Comparison of ENCODE assay signal across 8 mouse cellular contexts in genomic region chr4:108579743-108580411, GRCm38 (mm10). TPM values are rescaled to one million over a fixed set of nuclear protein-coding genes. Genes with fewer than 3 reads are reported as not detected.
DNase-seq lines count a peak whose midpoint lies in the region; ATAC-seq lines count a peak whose summit lies in the region.

No protein-coding gene starts in this region.

- peak overlapping the region; percentile 69 for H3K9ac ChIP-seq in kidney, embryonic 14.5 days (ENCODE audit: low read depth, low read length)
- H3K9ac ChIP-seq in midbrain, embryonic 12.5 days (replicated peaks) = peak overlapping the region; percentile 70

- peaks cover 18% of the 10 kb centered on the region for H3K36me3 ChIP-seq in kidney, embryonic 14.5 days (ENCODE audit: control insufficient read depth, insufficient read depth, low read length)
- H3K36me3 ChIP-seq in hindbrain, embryonic 10.5 days = peaks cover 52% of the 10 kb centered on the region
- peaks cover 9% of the 10 kb centered on the region for H3K36me3 ChIP-seq in midbrain, embryonic 12.5 days

- DNase-seq in kidney, postnatal 36 days = no peak
- peak; percentile 26 for DNase-seq in R1 (ENCODE audit: low read depth, low spot score)
- no peak for DNase-seq in hindbrain, embryonic 10.5 days (ENCODE audit: low spot score)
- no peak for DNase-seq in cerebellum, adult 9-10 months
- no peak for DNase-seq in adrenal gland, adult 2 months
- DNase-seq in urinary bladder, adult 2 months (ENCODE audit: low spot score) = no peak

- H3K27me3 ChIP-seq in kidney, embryonic 14.5 days (ENCODE audit: control insufficient read depth, insufficient read depth, low read length) = no peaks in the 10 kb centered on the region
- H3K27me3 ChIP-seq in hindbrain, embryonic 10.5 days (ENCODE audit: insufficient read depth, poor library complexity, severe bottlenecking) = no peaks in the 10 kb centered on the region
- no peaks in the 10 kb centered on the region for H3K27me3 ChIP-seq in midbrain, embryonic 12.5 days

- H3K4me3 ChIP-seq in kidney, embryonic 14.5 days (ENCODE audit: low read length) = peak overlapping the region; percentile 81
- peak overlapping the region; percentile 84 for H3K4me3 ChIP-seq in hindbrain, embryonic 10.5 days
- H3K4me3 ChIP-seq in midbrain, embryonic 12.5 days = peak overlapping the region; percentile 77

- no peak for ATAC-seq in kidney, embryonic 14.5 days (ENCODE audit: low FRiP score, low TSS enrichment)
- ATAC-seq in midbrain, embryonic 12.5 days (ENCODE audit: low FRiP score, low read depth) = no peak

- H3K27ac ChIP-seq in kidney, embryonic 14.5 days (ENCODE audit: low read depth, low read length) = peak overlapping the region; percentile 6
- H3K27ac ChIP-seq in hindbrain, embryonic 10.5 days = peak overlapping the region; percentile 89
- H3K27ac ChIP-seq in midbrain, embryonic 12.5 days (replicated peaks) = peak overlapping the region; percentile 63; the same call in 1 of the 2 replicates

- no peaks in the 10 kb centered on the region for H3K9me3 ChIP-seq in kidney, embryonic 14.5 days (ENCODE audit: control insufficient read depth, low read length)
- no peaks in the 10 kb centered on the region for H3K9me3 ChIP-seq in hindbrain, embryonic 10.5 days
- H3K9me3 ChIP-seq in midbrain, embryonic 12.5 days = no peaks in the 10 kb centered on the region

- H3K4me1 ChIP-seq in kidney, embryonic 14.5 days (ENCODE audit: control insufficient read depth, insufficient read depth, low read length) = peaks cover 3% of the 10 kb centered on the region; the same call in 1 of the 2 replicates
- H3K4me1 ChIP-seq in hindbrain, embryonic 10.5 days (replicated peaks) = peaks cover 31% of the 10 kb centered on the region
- peaks cover 25% of the 10 kb centered on the region for H3K4me1 ChIP-seq in midbrain, embryonic 12.5 days

- WGBS in kidney, embryonic 14.5 days = under 1% methylated on average over 16 of the region's 16 CpGs
- 1% methylated on average over 16 of the region's 16 CpGs for WGBS in hindbrain, embryonic 10.5 days
- WGBS in midbrain, embryonic 12.5 days = under 1% methylated on average over 16 of the region's 16 CpGs

- peak overlapping the region; percentile 69 for H3K4me2 ChIP-seq in kidney, embryonic 14.5 days (replicated peaks; ENCODE audit: low read depth, low read length)
- H3K4me2 ChIP-seq in midbrain, embryonic 12.5 days (replicated peaks) = peak overlapping the region; percentile 95

RNA-seq across cellular contexts. Expression of gene Orc1, which starts 0.7 kb away (rescaled TPM):
- polyA plus RNA-seq in kidney, embryonic 14.5 days (2014; fragmentation: Nextera tagmentation; extraction: Ambion mirVana) = 8.3 and 11.8 TPM in 2 replicates
- polyA plus RNA-seq in hindbrain, embryonic 10.5 days (2016; fragmentation: Nextera tagmentation; extraction: Ambion mirVana) = 14.4 and 22.2 TPM in 2 replicates
- polyA plus RNA-seq in midbrain, embryonic 12.5 days (2016; fragmentation: Nextera tagmentation; extraction: Ambion mirVana) = 10.6 and 11.1 TPM in 2 replicates
- total RNA-seq in adrenal gland, adult 2 months (2021) = under 1 TPM; 0.20 to 0.24 TPM
- polyA plus RNA-seq in adrenal gland, adult 2 months (2012; rRNA removed) = 0.04 TPM in 1 of 2 replicates, not detected in the other
- polyA plus RNA-seq in urinary bladder, adult 2 months (2012; rRNA removed) = 0.27 and 0.34 TPM in 2 replicates

RNA-seq across cellular contexts. Expression of gene Prpf38a, which starts 0.7 kb away (rescaled TPM):
- polyA plus RNA-seq in kidney, embryonic 14.5 days (2014; fragmentation: Nextera tagmentation; extraction: Ambion mirVana) = 96.5 and 111 TPM in 2 replicates
- 101 and 117 TPM in 2 replicates for polyA plus RNA-seq in hindbrain, embryonic 10.5 days (2016; fragmentation: Nextera tagmentation; extraction: Ambion mirVana)
- polyA plus RNA-seq in midbrain, embryonic 12.5 days (2016; fragmentation: Nextera tagmentation; extraction: Ambion mirVana) = 96.0 and 107 TPM in 2 replicates
- 10 to 100 TPM; 26.8 to 28.4 TPM for total RNA-seq in adrenal gland, adult 2 months (2021)
- polyA plus RNA-seq in adrenal gland, adult 2 months (2012; rRNA removed) = 0.66 and 0.99 TPM in 2 replicates
- polyA plus RNA-seq in urinary bladder, adult 2 months (2012; rRNA removed) = 29.1 and 30.9 TPM in 2 replicates

RNA-seq across cellular contexts. Expression of gene Cc2d1b, which starts 39.9 kb away (rescaled TPM):
- 19.6 and 31.8 TPM in 2 replicates for polyA plus RNA-seq in kidney, embryonic 14.5 days (2014; fragmentation: Nextera tagmentation; extraction: Ambion mirVana)
- polyA plus RNA-seq in hindbrain, embryonic 10.5 days (2016; fragmentation: Nextera tagmentation; extraction: Ambion mirVana) = 24.8 and 26.6 TPM in 2 replicates
- polyA plus RNA-seq in midbrain, embryonic 12.5 days (2016; fragmentation: Nextera tagmentation; extraction: Ambion mirVana) = 23.9 and 26.4 TPM in 2 replicates
- total RNA-seq in adrenal gland, adult 2 months (2021) = 10 to 100 TPM; 37.3 to 42.1 TPM
- polyA plus RNA-seq in adrenal gland, adult 2 months (2012; rRNA removed) = 26.7 and 33.0 TPM in 2 replicates
- 37.5 and 39.2 TPM in 2 replicates for polyA plus RNA-seq in urinary bladder, adult 2 months (2012; rRNA removed)

Comparison
In these comparisons a context has a peak if more than half of its experiments do, and no peak if none do; other contexts are left out.
1. H3K27ac ChIP-seq: peak in every context shown above with its lines; median percentile 89 in hindbrain, embryonic 10.5 days; 63 in midbrain, embryonic 12.5 days; 6 in kidney, embryonic 14.5 days.
2. RNA of gene Prpf38a, which starts 0.7 kb away (polyA plus RNA-seq): 96.0 to 107 TPM in midbrain, embryonic 12.5 days, 101 to 117 TPM in hindbrain, embryonic 10.5 days, 96.5 to 111 TPM in kidney, embryonic 14.5 days and 29.1 to 30.9 TPM in urinary bladder, adult 2 months; 0.66 to 0.99 TPM in adrenal gland, adult 2 months; every median in the first group is over 10 times any median in the second.
3. Peak in every context shown above with its lines, with median percentiles within 50 percentile points of each other: H3K4me3 ChIP-seq.